Mouse (Mus musculus) hindbrain, embryonic 11.5 days (tissue): ENCODE measurements around the gene Crbn. TPM values are rescaled to one million over a fixed set of nuclear protein-coding genes. Genes with fewer than 3 reads are reported as not detected.

Source experiments
- ATAC-seq: fragments of 200-750 bp; cut with Nextera tagmentation; 2 replicates; pipeline ENCODE4 v1.8.0; 2017; ENCODE audit warnings: mild to moderate bottlenecking, moderate TSS enrichment, moderate library complexity; ENCODE audit not compliant: low FRiP score
- DNase-seq: peaks from one replicate; pipeline ENCODE4 v3.0.0-alpha.2; 2015; ENCODE audit warnings: low spot score
- H3K27ac ChIP-seq: fragments of 300-500 bp; sonication (generic); 2 replicates; pipeline ENCODE4 v1.5.1; 2014; ENCODE audit warnings: mild to moderate bottlenecking, low read depth, low read length
- H3K27me3 ChIP-seq: fragments of 300-500 bp; sonication (generic); 2 replicates; pipeline ENCODE4 v1.6.1; 2014; ENCODE audit warnings: mild to moderate bottlenecking, low read length, moderate library complexity, mixed read lengths; ENCODE audit not compliant: control insufficient read depth, insufficient read depth
- H3K36me3 ChIP-seq: fragments of 300-500 bp; sonication (generic); 2 replicates; pipeline ENCODE4 v1.6.1; 2014; ENCODE audit warnings: mild to moderate bottlenecking, low read length, moderate library complexity, mixed read lengths; ENCODE audit not compliant: control insufficient read depth, insufficient read depth
- H3K4me1 ChIP-seq: fragments of 300-500 bp; sonication (generic); replicated peaks from 2 replicates; pipeline ENCODE4 v1.6.1; 2014; ENCODE audit warnings: low read length, mixed read lengths; ENCODE audit not compliant: control insufficient read depth, insufficient read depth
- H3K4me2 ChIP-seq: fragments of 300-500 bp; sonication (generic); replicated peaks from 2 replicates; pipeline ENCODE4 v1.6.1; 2014; ENCODE audit warnings: mild to moderate bottlenecking, low read depth, low read length
- H3K4me3 ChIP-seq: fragments of 300-500 bp; sonication (generic); 2 replicates; pipeline ENCODE4 v1.5.1; 2014; ENCODE audit warnings: low read depth, low read length
- H3K9ac ChIP-seq: fragments of 300-500 bp; sonication (generic); 2 replicates; pipeline ENCODE4 v1.6.1; 2014; ENCODE audit warnings: low read depth, low read length
- H3K9me3 ChIP-seq: fragments of 300-500 bp; sonication (generic); 2 replicates; pipeline ENCODE4 v1.6.1; 2016; ENCODE audit warnings: low read length; ENCODE audit not compliant: control insufficient read depth
- WGBS: fragments of 180-500 bp; shearing (Covaris S2); extraction: QIAGEN DNeasy Blood & Tissue Kit; methylation state at CpG from one replicate; pipeline ENCODE4 v1.1.7; 2014; 5-methylcytosine and 5-hydroxymethylcytosine counted together
- polyA plus RNA-seq: library from polyadenylated mRNA; unstranded; fragments of >200 nt; fragmentation: Nextera tagmentation; extraction: Ambion mirVana; gene quantifications from 2 replicates; pipeline ENCODE4 v1.2.1, GENCODE M21; 2014

The Crbn gene
- polyA plus RNA-seq, 1 experiment from 2014 or later: 56.6 TPM

GRCm38 (mm10) chr6:106809161-106809560 is 9.3 kb upstream of the Crbn start:
- no peaks in the 10 kb centered on the region for H3K4me1 ChIP-seq
- 80% methylated on average over 2 of the region's 2 CpGs for WGBS
- H3K27me3 ChIP-seq: no peaks in the 10 kb centered on the region
- no peak overlapping the region for H3K27ac ChIP-seq
- H3K36me3 ChIP-seq: no peaks in the 10 kb centered on the region
- DNase-seq: no peak
- H3K4me2 ChIP-seq: no peak overlapping the region
- no peaks in the 10 kb centered on the region for H3K9me3 ChIP-seq
- no peak overlapping the region for H3K4me3 ChIP-seq
- no peak overlapping the region for H3K9ac ChIP-seq
- no peak for ATAC-seq

- DNase-seq: peak; percentile 46
Observed at GRCm38 (mm10) chr6:106804904-106805303, 5.0 kb upstream of the Crbn start.

GRCm38 (mm10) chr6:106800227-106800557 is 315 bp upstream of the Crbn start:
- no peak overlapping the region for H3K9ac ChIP-seq
- no peak for ATAC-seq
- H3K4me2 ChIP-seq: no peak overlapping the region

More at GRCm38 (mm10) chr6:106804904-106805303, 5.0 kb upstream of the Crbn start:
- Histone ChIP-seq H3K27ac (no peak overlapping the region), H3K36me3 (no peaks in the 10 kb centered on the region), H3K4me3 (no peak overlapping the region), H3K4me1 (no peaks in the 10 kb centered on the region), H3K4me2 (no peak overlapping the region), H3K9ac (no peak overlapping the region), H3K9me3 (no peaks in the 10 kb centered on the region), H3K27me3 (no peaks in the 10 kb centered on the region)
- WGBS: 32% methylated on average over 2 of the region's 2 CpGs
- peak; percentile 62 for ATAC-seq

GRCm38 (mm10) chr6:106794094-106794814 is 5.6 kb downstream of the Crbn start:
- no peak overlapping the region for H3K9ac ChIP-seq
- H3K27me3 ChIP-seq: no peaks in the 10 kb centered on the region
- WGBS: 94% methylated on average over 13 of the region's 13 CpGs
- no peak for DNase-seq
- no peaks in the 10 kb centered on the region; the same call in none of the 2 replicates for H3K4me1 ChIP-seq
- ATAC-seq: no peak
- no peak overlapping the region for H3K4me2 ChIP-seq
- H3K4me3 ChIP-seq: no peak overlapping the region
- H3K36me3 ChIP-seq: no peaks in the 10 kb centered on the region
- H3K9me3 ChIP-seq: no peaks in the 10 kb centered on the region
- H3K27ac ChIP-seq: no peak overlapping the region

More at GRCm38 (mm10) chr6:106800227-106800557, 315 bp upstream of the Crbn start:
- Histone ChIP-seq H3K9me3 (no peaks in the 10 kb centered on the region), H3K27ac (no peak overlapping the region), H3K4me1 (no peaks in the 10 kb centered on the region; the same call in none of the 2 replicates), H3K36me3 (no peaks in the 10 kb centered on the region), H3K4me3 (peak overlapping the region; percentile 87; the same call in 1 of the 2 replicates), H3K27me3 (no peaks in the 10 kb centered on the region)
- 62% methylated on average over 5 of the region's 5 CpGs for WGBS
- no peak for DNase-seq

- Histone ChIP-seq H3K27me3 (no peaks in the 10 kb centered on the region), H3K4me3 (no peak overlapping the region), H3K36me3 (no peaks in the 10 kb centered on the region), H3K9me3 (no peaks in the 10 kb centered on the region), H3K27ac (no peak overlapping the region), H3K4me1 (no peaks in the 10 kb centered on the region), H3K9ac (no peak overlapping the region), H3K4me2 (no peak overlapping the region)
- 94% methylated on average over 10 of the region's 10 CpGs for WGBS
- no peak for ATAC-seq
- DNase-seq: no peak
Observed at GRCm38 (mm10) chr6:106793621-106794020, 6.3 kb downstream of the Crbn start.

- DNase-seq (no peak), ATAC-seq (no peak)
- H3K4me2 ChIP-seq: no peak overlapping the region
- H3K9me3 ChIP-seq: no peaks in the 10 kb centered on the region
- H3K4me1 ChIP-seq: no peaks in the 10 kb centered on the region
- WGBS: 94% methylated on average over 7 of the region's 7 CpGs
- H3K27ac ChIP-seq: no peak overlapping the region
- no peak overlapping the region for H3K4me3 ChIP-seq
- H3K36me3 ChIP-seq: no peaks in the 10 kb centered on the region
- no peaks in the 10 kb centered on the region for H3K27me3 ChIP-seq
- no peak overlapping the region for H3K9ac ChIP-seq
Observed at GRCm38 (mm10) chr6:106793088-106793487, 6.8 kb downstream of the Crbn start.

DNA sequence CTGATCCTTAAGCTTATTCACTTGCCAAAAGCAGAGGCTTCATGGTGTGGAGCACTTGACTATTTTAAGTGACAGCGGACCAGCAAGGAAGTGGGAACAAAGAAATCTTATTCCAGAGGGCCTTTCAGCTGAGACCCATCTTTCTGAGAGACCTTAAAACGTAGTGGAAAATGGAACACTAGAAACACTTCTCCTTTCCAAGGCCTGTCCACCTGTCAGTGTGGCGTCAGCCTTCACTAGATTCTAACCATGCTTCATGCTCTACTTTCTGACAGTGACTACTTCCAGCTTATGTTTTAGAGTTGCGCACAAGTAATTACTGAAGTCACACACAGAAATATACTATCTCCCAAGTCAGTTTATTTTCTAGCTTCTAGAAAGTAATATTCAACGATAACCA is 7.4 kb downstream of the Crbn start:
- Histone ChIP-seq H3K4me2 (no peak overlapping the region), H3K27ac (no peak overlapping the region), H3K27me3 (no peaks in the 10 kb centered on the region), H3K4me3 (no peak overlapping the region), H3K9me3 (no peaks in the 10 kb centered on the region), H3K9ac (no peak overlapping the region), H3K36me3 (no peaks in the 10 kb centered on the region), H3K4me1 (no peaks in the 10 kb centered on the region)
- 95% methylated on average over 5 of the region's 5 CpGs for WGBS
- no peak for ATAC-seq
- no peak for DNase-seq

DNA sequence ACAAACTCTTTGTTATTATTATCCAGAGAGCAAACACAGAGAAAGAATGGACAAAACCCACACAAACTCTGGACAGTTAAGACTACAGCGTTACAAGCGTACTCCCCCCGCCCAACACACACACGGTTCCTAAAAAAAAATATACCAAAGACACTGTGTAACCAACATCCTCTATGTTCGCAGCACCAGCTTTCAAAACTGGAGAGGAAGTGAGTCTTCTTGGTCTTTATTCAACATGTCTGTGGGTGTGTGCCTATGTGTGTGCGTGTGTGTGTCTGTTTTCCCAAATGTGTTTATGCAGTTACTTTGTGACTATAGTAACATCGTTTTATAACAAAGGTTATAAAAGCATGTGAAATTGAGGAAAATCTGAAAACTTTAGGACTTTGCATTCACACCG is 8.4 kb downstream of the Crbn start:
- H3K4me2 ChIP-seq: no peak overlapping the region
- H3K36me3 ChIP-seq: no peaks in the 10 kb centered on the region
- H3K4me1 ChIP-seq: no peaks in the 10 kb centered on the region
- no peak for ATAC-seq
- no peaks in the 10 kb centered on the region for H3K9me3 ChIP-seq
- DNase-seq: no peak
- H3K9ac ChIP-seq: no peak overlapping the region
- H3K27ac ChIP-seq: no peak overlapping the region
- no peaks in the 10 kb centered on the region for H3K27me3 ChIP-seq
- WGBS: 93% methylated on average over 8 of the region's 8 CpGs
- no peak overlapping the region for H3K4me3 ChIP-seq

DNA sequence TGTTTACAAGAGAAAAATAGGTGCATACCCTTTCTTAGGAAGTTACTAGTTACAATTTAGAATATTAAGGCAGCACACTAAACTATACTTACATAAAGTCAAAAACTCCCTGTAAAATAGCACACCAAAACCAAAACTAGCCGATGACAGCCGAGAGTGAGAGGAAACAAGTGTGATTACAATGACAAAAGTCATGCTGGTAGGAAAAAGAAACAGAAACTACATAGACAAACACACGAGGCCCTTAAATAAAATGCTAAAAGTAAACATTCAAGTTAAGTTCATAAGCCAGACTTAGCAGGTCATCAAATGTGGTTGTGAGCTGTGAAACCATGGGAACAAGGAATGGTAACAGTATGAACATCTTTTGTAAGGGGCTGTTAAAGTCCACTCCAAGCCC is 12.7 kb downstream of the Crbn start:
- ATAC-seq: no peak
- H3K4me2 ChIP-seq: no peak overlapping the region
- DNase-seq: no peak
- H3K4me1 ChIP-seq: no peaks in the 10 kb centered on the region
- H3K9me3 ChIP-seq: no peaks in the 10 kb centered on the region
- H3K4me3 ChIP-seq: no peak overlapping the region
- H3K9ac ChIP-seq: no peak overlapping the region
- no peaks in the 10 kb centered on the region for H3K36me3 ChIP-seq
- no peak overlapping the region for H3K27ac ChIP-seq
- H3K27me3 ChIP-seq: no peaks in the 10 kb centered on the region
- 94% methylated on average over 3 of the region's 3 CpGs for WGBS
